Mouse (Mus musculus): ENCODE data around the gene Myh11.
"Not testable (repeated sequence)": the region's sequence is repeated elsewhere in the genome, so short reads cannot be mapped to it uniquely, and the experiment has no call there.

The Myh11 gene

DNA sequence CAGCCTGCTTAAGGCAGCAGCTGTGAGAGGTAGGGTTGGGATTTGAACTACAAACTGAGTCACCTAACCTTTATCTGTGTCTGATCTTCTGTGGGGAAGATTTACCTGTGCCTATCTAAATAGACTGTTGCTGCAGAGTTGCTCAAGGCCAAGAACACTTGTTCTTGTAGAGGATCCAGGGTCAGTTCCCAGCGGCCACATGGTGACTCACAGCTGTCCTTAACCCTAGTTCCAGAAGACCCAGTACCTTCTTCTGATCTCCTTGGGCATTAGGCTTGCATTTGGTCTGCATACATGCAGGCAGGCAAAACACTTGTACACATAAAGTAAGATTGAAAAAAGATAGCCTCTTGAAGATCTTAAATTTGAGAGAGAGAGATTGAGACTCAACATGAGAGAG lies 121.5 kb downstream of the Myh11 start:
- DNase-seq (ENCODE audit: extremely low read depth, insufficient read length, low spot score) = no peak

DNA sequence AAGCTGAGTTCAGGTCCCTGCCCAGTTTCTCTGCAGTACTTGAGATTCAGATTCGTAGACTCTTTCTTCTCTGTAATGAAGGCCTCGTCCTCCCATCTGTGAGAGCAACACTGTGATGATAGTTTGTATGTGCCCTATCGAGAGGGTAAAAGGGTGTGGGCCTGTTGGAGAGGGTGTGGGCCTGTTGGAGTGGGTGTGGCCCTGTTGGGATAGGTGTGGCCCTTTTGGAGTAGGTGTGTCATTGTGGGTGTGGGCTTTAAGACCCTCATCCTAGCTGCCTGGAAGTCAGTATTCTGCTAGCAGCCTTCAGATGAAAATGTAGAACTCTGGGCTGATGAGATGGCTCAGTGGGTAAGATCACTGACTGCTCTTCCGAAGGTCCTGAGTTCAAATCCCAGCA lies 124.7 kb downstream of the Myh11 start:
- no peak for DNase-seq (ENCODE audit: extremely low read depth, insufficient read length, low spot score)

DNA sequence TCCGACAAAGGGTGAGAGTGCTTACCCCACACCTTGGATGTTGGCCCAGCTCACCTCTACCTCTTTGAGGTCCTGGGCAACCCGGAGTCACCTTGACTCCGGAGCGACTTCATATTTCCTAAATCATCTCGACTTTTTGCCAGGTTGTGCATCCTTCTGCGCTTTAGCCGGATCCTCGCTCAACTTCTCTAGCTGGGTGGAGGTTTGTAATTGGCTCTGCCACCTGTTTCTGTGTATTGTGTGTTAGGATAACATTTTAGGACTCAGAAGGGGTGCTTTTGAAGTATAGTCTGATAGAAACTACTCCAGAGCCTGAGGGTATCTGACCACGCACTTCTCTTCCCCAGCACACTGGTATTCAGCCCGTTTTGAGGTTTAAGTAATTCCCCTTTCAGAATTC lies 127.4 kb downstream of the Myh11 start:
- no peak for DNase-seq (ENCODE audit: extremely low read depth, insufficient read length, low spot score)

DNA sequence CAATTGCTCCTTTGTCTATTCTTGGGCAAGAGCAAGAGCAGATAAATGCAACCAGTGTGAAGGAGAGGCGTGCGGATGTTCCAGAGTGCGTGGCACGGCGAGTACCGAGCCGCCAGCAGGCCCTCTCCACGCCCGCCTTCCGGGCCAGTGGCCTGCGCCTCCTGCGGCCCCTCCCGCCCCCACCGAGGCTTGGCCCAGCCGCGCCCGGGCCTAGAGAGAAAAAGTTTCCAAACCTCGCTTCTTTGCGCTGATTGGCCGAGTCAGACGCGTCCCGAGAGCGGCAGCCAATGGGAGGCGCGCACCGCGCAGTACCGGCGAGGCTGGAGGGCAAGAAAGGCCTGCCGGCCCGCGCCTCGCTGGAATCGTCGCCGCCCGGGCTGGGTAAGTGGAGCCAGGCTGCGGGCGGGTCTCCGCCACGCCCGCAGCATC lies 128.2 kb downstream of the Myh11 start, which contains the start of the genes Nde1 and Marf1:
TSS of gene Nde1 (plus strand) at position 288 of the 429 bp plus-strand sequence.
TSS of gene Marf1 (minus strand) at position 364 of the 429 bp plus-strand sequence.
- peak; percentile 98 for DNase-seq (ENCODE audit: extremely low read depth, insufficient read length, low spot score)

DNA sequence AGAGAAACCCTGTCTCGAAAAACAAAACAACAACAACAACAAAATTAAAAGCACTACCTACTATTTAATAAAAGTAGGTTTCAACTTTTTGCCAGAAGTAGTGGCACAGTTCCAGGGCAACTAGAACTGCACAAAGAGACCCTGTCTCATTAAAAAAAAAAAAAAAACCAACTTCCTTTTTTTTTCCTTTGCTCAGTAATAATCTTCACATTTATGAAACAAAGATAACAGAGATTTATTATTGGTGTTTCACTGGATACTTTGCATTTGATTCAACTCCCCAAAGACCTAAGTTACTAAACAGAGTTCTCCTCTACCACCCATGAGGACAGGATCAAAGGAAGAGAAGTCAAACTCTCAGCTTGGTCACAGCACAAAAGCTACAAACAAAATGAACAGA lies 130.2 kb downstream of the Myh11 start:
- DNase-seq (ENCODE audit: extremely low read depth, insufficient read length, low spot score) = no peak

DNA sequence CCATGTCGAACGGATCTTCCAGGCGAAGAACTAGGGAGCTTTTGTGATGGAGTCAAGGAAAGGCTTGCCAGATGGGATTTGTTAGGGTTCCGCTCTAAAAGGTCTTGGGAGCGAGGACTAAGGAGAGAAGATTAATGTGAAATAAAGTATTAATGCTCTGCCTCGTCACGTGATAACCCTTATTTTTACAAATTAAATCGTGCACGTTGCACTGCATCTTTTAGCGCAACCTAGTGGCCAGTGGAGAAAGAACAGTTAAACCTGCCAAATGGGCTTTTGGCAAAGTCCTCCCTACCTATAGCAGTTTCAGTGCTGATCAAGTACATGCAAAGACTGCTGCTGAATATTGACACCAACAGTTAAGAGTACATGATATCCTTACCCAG lies 131.4 kb downstream of the Myh11 start:
- no peak for DNase-seq (ENCODE audit: extremely low read depth, insufficient read length, low spot score)

DNA sequence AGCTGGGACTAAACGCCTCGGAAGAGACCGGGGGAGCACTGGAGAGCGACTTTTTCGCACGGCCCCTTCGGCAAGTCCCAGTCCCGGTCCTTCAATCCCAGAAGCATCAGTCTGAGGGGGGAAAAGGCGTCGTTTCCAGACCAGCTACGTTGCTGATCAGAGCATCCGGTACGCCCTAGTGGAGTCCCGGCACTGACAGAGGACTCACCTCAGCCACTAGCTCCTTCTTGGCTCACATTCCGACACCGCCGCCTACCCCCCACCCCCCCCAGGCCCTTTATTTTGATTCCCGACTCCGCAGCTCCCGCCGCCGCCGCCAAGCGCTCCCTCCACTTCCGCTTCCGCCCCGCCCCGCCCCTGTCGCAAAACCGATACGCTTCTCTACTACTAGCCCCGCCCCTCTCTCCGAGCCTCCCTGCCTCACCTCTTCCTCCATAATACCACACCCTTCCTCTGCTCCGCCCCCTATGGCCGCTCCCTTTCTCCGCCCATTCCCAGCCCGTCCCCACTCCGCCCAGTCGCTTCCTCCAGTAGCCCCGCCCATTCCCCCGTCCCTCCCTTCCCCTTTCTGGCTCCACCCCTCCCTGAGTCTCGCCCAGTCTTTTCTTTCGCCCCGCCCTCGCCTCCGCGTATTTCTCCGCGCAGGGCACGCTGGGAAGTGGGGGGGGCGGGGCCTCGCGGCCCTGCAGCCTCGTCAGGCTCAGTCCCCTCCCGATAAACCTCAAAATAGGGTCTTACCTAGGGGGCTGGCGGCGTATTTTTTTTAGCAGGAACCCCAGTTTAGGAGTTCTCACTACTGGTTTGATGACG lies 132.0 kb downstream of the Myh11 start:
- peak; percentile 99 for DNase-seq (ENCODE audit: extremely low read depth, insufficient read length, low spot score)

DNA sequence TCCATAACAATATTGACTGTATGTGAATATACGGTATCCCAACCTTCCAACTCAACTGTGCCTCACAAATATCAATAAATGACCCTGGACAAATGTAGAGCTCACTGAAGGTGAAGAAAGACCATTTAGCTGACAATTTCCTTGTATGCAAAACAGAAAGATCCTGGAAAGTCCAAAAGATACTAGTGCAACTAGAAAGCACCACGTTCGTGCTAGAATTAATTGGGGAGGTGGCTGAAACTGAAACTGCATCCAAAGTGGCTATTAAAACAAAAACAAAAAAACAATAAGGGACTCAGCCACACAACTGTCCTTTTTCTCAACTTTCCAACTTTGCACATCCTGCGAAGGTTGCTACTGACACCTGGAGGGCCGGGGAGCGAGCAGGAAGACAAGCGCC lies 132.6 kb downstream of the Myh11 start:
- DNase-seq (ENCODE audit: extremely low read depth, insufficient read length, low spot score) = no peak

DNA sequence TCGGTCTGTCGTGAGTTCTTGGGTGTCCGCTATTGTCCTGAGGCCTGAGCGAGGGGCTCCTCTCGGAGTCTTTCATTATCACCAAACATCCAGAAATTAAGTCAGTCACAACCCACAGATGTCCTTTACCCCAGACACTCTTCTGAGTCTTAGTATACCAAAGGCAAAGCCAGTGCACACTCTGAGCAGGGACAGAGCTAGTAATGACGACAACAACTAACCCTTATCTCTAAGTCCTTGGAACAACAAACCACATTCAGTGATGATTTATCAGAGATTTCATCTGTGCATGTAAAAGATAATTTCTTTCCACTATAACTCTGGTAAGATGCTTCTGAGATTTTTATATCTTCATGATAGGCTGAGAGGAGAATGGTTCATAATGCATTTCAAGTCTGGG lies 134.9 kb downstream of the Myh11 start:
- DNase-seq (ENCODE audit: extremely low read depth, insufficient read length, low spot score) = no peak

DNA sequence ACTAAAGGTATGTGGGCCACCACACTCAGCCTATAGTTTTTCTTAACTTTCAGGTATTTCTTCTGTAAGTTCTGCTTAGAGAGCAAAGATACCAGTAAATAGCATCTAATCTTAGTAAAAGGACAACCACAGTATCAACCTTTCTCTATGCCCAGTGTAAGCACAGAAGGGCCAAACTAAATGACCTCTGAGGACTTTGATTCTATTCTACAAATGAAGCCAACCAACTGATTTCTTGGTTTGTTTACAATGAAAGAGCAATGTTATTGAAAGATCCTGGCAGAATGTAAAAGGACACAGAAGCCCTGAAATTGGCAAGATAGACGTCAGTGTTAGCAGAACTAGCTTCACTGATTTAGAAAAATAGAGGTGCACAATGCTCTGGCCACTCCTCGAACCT lies 135.5 kb downstream of the Myh11 start:
- not testable (repeated sequence) for DNase-seq (ENCODE audit: extremely low read depth, insufficient read length, low spot score)

DNA sequence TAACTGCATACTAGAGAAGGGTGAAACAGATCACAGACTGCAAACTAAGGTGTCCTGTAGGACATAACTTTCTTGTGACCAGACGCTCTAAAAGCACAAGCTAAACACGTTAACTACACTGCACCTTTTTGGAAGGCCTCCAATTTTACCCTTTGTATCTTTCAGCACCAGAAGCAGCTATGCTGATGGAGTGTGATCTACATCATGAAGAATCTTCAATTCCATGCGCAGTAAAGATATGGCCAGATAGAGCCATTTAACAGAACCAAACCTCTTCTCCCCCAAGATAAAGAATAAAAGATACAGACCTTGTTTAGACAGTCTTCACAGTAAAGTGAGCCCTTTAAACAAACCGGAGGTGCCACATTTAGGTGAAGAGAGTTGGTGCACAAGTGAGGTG lies 139.5 kb downstream of the Myh11 start:
- no peak for DNase-seq (ENCODE audit: extremely low read depth, insufficient read length, low spot score)

DNA sequence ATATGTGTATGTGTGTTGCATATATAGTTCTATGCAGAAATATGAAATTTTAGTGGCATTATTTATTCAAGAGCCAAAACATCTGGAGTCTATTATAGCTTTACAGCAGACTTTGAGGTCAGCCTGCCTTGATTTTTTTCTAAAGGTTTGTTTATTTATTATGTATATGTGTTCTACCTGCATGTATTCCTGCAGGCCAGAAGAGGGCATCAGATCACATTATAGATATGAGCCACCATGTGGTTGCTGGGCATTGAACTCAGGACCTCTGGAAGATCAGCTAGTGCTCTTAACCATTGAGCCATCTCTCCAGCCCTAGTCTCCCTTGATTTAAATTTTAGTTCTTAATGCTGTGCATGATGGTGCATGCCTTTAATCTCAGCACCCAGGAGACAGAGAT lies 143.5 kb downstream of the Myh11 start:
- no peak for DNase-seq (ENCODE audit: extremely low read depth, insufficient read length, low spot score)

Measured in 3134 (cell line).